Mouse (Mus musculus) liver, embryonic 14.5 days (tissue): Measurements from ENCODE around the gene Snx11.

Source experiments
- CTCF ChIP-seq: IDR thresholded peaks from 2 replicates; pipeline ENCODE4 v1.5.1; 2016; ENCODE audit warnings: antibody characterized with exemption, low read depth, control low read depth
- EP300 ChIP-seq: IDR thresholded peaks from 2 replicates; pipeline ENCODE4 v1.6.1; 2016; ENCODE audit warnings: antibody characterized with exemption, low read depth

DNA sequence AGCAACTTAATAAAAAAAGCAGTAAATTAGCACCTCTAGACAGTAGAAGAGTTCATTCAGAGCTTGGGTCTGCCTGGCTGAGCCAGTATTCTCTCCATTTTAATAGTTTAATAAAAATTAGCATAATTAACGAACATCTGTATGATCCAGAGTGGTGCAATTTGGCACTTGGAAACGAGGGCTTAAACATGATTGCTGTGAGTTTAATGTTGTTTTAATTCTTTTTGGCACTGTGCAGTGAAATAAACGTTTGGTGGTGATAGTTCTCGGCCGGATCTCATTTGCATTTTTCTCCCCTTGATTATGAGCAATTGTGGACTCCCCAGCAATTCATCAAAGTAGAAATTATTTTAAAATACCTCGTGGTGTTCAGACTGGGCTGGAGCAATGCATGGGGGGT lies 30.7 kb downstream of the Snx11 start:
- TF ChIP-seq CTCF (no peak), EP300 (no peak)
